Mouse (Mus musculus): ENCODE data around the gene Tbx10.
"Not testable (repeated sequence)": the region's sequence is repeated elsewhere in the genome, so short reads cannot be mapped to it uniquely, and the experiment has no call there.

Gene Tbx10

DNA sequence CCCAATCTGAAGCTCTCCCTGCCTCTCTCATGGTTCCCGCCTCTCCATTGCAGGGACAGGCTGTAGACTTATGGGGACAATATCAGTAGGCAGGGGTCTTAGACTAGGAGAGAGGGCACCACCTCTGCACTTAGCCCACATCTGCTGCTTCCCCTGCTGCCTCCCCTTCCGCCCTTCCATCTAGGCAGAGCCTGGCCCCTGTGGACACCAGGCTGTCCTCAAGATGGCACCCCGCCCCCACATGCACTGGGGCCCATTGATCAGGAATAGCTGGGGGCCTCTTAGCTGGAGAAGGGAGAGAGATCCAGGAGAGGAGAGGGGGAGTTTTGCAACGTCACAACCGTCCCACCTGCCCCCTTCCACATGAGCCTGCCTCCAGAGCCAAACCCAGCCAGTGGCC lies at the start of gene Tbx10:
Gene Tbx10, plus strand, starts transcription at position 337 of the 400 bp plus-strand sequence.
- no peak for DNase-seq (ENCODE audit: low read depth, low spot score)

DNA sequence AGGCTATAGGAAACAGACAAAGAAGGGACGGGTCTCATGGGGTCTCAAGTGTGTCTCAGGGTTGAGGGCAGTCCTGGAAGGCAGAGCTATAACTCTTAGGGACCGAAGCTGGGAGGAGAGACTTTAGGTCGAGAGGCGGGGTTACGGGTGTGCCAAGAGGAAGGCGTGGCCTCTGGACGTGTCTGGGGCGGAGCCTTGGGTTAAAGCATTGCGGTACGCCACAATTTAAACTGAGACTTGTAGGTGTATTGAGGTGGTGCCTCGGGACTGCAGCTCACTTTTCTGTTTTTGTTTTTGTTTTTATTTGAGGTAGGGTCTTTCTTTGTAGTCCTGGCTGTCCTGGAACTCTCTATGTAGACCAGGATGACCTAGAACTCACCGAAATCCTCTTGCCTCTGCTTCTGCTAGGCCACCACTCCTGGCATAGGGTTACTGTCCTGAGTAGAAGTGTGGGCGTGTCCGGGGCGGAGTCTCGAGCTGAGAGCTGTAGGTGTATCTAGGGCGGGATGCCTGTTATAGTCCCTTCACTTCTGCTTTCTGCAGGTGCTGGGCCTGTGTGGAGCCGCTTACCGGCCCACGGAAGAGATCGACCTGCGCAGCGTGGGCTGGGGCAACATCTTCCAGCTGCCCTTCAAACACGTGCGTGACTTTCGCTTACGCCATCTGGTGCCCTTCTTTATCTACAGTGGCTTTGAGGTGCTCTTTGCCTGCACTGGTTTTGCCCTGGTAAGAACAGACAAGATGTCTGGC lies 49.4 kb upstream of the Tbx10 start:
- no peak for DNase-seq (ENCODE audit: low read depth, low spot score)

DNA sequence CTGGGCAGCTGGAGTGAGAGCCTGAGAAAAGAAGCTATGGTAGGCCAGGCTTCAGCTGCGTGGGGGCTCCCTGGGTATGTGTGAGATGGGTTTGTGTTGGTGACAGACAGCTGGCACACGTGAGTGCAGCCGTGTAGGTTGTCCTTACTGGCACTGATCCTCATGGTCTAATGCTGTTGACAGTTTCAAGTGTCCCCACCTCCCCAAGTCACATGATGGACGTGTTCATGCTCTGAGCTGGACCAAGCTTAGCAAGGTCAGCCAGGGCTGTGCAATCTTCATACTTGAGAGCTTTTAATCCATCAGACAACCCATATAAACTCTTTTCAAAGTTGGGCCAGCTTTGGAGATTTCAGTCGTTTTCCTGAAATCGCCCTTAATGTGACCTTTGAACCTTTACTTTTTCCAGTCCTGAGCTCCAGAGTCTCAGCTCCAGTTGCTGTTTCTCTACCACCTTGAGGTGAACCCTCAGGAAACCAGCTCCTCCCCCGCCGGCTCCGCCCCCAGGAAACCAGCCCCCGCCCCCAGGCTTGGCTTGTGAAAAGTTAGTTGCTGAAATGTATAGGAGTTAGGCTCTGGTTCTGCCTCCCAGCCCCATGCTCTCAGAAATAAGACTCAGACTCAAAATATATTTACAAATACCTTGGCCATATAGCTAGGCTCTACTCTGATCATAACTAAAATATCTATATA lies 46.5 kb upstream of the Tbx10 start:
- DNase-seq (ENCODE audit: low read depth, low spot score): no peak

DNA sequence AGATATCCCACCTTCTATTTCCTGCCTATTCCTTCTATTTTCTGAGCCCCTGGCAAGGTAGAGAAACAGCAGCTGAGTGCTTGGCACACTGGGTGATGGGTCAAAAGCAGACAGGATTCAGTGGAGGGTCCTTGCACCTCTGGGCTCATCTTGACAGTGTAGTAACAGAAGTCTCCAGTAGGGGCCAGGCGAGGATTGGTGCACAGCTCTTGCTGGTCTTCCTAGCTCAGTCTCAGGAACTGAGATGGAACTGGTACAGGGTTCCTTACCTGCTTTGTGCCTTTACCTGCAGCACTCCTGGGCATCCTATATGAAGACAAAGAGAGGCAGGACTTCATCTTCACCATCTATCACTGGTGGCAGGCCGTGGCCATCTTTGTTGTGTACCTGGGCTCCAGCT lies 45.8 kb upstream of the Tbx10 start:
- DNase-seq (ENCODE audit: low read depth, low spot score): peak; percentile 59

DNA sequence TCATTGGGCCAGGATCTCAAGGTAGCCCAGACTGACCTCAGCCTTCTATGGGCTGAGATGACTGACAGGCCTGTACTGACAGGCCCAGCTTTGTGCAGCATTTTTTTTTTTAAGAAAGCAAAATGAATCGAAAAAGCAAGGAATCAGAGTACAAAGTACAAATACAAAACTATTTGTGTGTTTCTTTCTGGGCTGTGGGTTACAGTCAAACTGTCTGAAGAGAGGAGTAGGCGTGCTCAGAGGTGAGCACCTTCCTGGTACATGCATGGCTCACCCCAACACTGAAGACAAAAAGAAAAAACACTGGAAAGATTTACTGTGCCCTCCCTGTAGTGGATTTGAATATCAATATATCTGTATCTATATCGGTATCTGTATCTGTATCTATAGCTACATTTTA lies 44.7 kb upstream of the Tbx10 start:
- no peak for DNase-seq (ENCODE audit: low read depth, low spot score)

DNA sequence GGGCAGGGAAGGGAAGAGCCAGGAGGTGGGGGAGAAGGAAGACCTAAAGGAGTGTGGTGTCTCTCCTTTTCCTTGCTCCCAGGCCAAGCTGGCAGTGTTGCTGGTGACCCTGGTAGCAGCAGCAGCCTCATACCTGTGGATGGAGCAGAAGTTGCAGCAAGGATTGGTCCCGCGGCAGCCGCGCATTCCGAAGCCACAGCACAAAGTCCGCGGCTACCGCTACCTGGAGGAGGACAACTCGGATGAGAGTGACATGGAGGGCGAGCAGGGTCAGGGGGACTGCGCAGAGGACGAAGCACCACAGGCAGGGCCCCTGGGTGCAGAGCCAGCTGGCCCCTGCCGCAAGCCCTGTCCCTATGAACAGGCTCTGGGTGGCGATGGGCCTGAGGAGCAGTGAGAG lies 44.0 kb upstream of the Tbx10 start:
- DNase-seq (ENCODE audit: low read depth, low spot score): no peak

DNA sequence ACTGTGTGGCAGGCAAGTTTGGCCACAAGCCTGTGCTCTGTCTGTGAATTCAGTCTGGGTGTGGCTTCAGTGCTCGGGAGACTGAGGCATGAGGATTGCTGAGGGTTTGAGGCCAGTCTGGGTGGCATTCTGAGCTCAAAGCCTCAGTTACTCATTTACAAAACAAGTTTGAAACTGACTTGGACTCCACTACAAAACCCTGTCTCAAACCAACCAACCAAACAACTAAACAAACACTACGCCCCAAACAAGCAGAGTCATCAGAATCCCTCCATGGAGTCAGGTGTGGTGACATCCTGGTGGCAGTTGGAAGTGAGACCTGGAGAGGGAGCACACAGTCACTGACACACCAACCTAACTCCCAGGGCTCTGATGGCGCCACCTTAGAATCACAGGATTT lies 42.2 kb upstream of the Tbx10 start:
- DNase-seq (ENCODE audit: low read depth, low spot score): no peak

DNA sequence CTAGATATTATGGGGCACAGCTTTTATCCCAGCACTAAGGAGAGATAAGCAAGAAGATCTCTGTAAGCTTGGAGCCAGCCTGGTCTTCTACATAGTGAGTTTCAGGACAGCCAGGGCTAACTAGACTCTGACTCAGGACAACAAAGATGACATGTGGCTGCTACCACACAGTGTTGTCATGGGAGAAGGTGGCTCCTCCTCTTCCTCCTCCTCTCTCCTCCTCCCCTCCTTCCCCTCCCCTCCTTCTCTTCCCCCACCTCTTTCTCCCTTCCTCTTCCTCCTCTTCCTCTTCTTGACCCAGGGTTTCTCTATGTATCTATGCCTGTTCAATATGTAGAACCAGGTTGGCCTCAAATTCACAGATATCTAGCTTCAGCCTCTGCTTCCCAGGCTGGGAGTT lies 41.1 kb upstream of the Tbx10 start:
- DNase-seq (ENCODE audit: low read depth, low spot score): no peak

DNA sequence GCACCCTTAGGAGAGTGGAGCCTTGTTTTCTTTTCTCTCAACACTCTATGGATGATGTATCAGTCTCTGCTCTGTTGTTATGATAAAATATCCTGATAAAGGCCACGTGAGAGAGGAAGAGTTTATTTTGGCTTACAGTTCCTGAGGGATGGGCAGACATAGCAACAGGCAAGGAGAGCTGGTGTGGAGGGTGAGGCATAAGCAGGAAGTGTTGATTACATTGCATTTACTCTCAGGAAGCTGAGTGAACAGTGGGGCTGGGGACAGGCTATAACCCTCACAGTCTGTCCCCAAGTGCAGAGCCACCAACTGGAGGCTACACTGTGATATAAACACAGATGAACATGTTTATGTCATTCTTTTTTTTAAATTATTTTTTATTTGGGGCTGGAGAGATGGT lies 40.5 kb upstream of the Tbx10 start:
- no peak for DNase-seq (ENCODE audit: low read depth, low spot score)

DNA sequence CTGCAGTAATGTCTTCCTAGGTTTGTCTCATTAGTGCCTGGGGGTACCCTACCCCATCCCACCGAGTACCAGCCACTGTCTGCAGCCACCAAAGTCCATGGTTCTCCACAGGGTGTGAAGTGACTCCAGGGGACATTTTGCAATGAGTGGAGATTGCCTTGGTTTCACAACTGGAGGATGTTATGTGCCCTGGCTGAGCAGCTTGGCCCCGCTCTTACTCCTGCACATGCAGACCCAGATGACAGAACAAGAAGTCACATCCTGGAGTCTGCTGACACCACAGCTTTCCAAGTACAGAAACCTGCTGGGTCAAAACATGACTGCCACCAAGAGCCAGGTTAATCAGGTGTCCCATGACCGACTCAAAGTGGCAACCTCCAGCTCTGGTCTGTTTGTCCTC lies 37.5 kb upstream of the Tbx10 start:
- DNase-seq (ENCODE audit: low read depth, low spot score): no peak

DNA sequence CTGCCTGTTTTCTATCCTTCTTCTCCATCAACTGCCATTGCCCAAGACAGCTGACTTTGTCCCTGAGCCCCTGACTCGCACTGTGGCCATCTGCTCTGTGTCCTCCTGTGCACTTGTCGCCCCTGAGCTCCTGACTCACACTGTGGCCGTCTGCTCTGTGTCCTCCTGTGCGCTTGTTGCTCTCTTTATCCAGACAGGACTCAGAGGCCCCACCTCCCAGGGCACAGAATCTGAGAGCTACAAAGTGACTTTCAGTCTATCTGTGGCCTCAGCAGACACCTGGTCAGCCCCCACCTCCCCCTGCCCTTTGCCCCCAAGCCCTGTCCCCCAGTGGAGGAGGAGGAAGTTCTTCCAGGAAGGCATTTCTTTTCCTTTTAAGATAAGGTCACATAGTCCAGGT lies 36.7 kb upstream of the Tbx10 start:
- no peak for DNase-seq (ENCODE audit: low read depth, low spot score)

DNA sequence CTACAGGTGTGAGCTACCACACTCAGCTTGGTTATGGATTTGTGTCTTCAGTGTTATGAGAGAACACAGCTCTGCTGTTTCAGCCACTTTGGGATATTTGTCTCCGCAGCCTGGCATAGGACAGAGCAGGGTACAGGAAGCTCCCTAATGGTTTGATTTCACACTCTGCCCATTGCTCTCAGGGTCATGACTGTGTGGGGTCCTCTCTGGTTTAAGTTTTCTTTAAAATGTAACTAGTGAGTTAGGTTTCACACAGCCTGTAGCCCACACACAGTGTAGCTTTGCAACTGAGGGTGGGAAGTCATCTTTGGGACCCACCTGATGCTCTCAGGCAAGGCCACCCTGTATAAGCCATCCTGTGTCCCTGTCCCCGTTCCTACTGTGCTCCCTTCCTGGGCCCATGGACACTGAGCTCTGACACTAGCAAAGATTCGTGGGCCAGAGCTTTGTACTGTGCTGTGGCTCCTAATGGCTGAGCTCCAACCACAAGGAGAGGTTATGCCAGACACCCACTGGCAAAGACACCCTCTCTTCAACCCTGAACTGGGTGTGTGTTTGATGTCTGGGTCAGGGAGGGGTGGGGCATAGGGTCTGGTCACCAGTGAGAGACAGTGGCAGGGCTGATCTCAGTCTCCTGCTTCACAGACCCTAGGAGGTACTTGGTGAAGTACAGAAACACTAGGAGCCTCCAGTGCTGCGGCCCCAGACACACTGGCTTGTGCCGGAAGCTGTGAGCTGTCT lies 35.1 kb upstream of the Tbx10 start:
- not testable (repeated sequence) for DNase-seq (ENCODE audit: low read depth, low spot score)

DNA sequence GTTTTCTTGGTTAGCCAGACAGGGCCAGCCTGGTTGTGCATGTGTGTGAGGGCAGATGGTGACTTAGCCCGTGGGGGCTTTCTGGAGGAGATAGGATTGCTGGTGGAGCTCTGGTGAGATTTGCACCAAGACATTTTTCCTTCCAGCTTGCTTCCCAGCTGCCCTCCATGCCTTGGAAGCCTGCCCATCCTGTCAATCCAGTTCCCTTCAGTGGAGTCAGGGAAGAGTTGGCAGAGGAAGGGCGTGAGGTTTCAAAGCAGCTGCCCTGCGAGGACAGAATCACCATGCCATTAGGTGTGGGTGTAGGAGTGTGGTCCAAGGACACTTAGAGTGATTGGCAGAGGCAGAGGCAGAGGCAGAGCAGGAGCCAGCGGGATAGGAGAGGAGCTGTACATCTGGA lies 34.1 kb upstream of the Tbx10 start, which contains the start of gene Aldh3b3:
Gene Aldh3b3, plus strand, starts transcription at position 176 of the 400 bp plus-strand sequence.
- DNase-seq (ENCODE audit: low read depth, low spot score): no peak

DNA sequence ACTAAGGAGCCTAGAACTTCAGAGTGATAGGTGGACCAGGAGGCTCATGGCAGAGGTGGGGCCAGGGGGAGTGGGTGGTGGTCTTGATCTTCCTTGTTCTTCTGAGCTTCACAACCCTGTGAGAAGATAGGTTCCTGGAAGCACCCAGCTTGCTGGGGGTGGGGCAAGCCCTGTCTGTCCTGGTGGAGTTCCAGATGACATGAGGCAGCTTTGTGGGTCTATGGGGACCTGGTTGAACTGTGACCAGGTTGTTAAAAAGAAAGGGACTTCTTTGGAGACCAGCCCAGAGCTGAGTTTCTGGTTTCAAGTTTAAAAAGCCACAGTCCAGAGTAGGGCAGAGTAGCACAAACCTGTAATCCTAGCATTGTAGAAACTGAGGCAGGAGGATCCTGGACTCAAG lies 33.5 kb upstream of the Tbx10 start:
- no peak for DNase-seq (ENCODE audit: low read depth, low spot score)

DNA sequence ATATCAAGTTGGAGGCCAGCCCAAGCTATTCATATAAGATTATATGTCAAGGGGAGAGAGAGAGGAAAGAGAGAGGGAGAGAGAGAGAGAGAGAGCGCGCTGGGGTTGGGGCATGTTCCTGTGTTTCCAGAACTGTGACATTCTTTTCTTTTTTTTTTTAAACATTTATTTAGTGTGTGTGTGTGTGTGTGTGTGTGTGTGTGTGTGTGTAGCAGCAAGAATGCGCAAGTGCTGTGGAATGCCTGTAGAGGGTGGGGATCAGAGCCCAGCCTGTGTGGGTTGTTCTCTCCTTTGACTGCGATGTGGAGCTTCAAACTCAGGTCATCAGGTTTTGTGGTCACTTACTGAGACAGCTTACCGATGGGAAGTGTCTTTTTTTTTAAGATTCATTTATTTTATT lies 32.3 kb upstream of the Tbx10 start:
- DNase-seq (ENCODE audit: low read depth, low spot score): no peak

DNA sequence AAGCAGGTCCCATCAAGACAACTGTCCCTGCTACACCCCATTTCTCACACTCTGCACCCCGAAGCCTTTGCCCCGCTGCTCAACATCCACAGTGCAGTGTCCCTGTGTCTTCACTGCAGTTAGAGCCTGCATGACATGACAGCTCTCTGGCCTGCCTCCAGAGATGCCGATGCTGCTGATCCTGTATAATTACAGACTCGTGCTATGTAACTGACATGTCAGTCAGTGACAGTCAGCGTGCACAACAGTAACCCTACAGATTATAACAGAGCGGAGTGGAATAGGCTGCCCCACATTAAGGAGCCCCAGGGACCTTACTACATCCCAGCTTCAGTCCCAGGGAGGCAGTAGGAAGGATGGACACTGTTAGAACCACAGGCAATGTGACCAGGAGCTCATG lies 30.7 kb upstream of the Tbx10 start:
- not testable (repeated sequence) for DNase-seq (ENCODE audit: low read depth, low spot score)

DNA sequence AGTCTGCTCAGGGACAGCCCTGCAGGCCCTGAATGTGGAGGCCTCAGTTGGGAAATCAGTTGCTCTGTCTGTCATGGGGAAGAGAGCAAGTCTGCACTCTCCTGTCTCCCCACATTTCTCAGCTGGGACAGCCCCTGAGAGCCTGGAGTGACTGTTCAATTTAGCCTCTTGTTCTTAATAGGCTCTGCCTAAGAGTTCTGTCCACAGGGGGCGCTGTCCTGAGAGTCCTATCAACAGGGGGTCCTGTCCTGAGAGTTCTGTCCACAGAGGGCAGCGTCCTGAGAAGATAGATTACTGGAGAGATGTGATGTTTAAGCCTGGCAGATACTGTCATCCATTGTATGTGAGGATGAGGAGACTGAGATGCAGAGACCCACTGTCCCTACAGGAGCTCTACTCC lies 30.1 kb upstream of the Tbx10 start:
- DNase-seq (ENCODE audit: low read depth, low spot score): no peak

DNA sequence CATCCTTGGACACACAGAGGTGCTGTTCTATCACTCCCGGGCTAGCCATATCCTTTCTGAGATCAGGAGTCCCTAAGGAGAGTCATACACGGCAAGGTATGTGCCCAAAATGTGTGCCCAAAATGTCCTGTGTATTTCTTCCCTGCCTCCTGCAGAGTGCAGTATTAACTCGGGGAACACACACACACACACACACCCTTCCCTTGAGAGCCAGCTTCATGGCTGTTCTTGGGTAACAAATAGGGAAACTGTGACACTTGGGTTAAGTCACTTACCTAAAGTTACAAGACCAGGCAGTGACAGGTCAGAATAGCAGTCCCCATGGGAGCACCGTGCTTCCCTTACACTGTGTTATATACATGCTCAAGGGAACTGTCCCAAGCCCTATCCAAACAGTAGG lies 28.5 kb upstream of the Tbx10 start:
- DNase-seq (ENCODE audit: low read depth, low spot score): no peak

DNA sequence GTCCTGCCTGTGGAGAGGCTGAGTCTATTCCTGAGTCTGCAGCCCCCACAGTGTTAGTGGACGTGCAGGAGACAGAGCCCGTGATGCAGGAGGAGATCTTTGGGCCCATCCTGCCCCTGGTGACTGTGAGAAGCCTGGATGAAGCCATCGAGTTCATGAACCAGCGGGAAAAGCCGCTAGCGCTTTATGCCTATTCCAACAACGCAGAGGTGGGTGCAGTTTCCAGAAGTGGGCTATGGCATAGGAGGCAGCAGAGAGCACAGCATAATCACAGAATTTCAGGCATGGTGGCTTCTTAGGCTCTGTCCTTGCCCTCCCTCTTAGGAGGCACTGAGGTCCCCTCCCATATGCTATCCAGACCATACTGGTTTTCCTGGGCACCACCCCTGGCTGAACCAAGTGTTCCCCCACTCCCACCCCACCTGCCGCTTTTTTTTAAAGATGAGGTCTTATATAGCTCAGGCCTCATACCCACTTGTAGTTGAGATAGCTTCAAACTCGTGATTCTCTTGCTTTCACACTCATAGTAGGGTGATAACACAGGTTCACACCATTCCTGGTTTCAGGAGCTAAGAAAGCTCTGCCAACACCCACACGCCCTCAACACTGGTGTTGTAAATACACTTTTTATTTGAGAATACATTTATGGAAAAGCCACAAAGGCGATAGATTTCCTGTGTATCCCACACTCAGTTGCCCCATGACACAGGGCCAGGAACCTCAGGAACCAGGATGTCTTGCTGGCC lies 26.0 kb upstream of the Tbx10 start:
- DNase-seq (ENCODE audit: low read depth, low spot score): no peak

DNA sequence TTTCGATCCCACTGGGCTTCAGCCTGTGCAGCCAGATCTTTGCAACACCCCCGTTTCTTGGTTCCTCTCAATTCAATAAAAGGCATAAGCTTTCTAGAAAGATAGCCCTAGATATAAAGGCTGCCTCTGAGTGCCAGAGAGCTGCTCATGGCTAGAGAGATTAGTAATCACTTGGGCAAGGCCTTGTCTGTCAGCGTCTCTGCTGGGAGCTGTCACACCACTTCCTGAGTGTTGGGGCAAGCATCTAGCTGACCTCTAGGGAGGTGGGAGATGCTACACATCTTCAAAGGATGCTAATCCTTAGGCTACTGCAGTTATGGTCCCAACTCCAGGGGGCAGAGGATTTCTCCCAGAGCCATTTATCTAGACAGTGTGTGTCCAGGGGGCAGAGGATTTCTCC lies 25.3 kb upstream of the Tbx10 start:
- DNase-seq (ENCODE audit: low read depth, low spot score): no peak

DNA sequence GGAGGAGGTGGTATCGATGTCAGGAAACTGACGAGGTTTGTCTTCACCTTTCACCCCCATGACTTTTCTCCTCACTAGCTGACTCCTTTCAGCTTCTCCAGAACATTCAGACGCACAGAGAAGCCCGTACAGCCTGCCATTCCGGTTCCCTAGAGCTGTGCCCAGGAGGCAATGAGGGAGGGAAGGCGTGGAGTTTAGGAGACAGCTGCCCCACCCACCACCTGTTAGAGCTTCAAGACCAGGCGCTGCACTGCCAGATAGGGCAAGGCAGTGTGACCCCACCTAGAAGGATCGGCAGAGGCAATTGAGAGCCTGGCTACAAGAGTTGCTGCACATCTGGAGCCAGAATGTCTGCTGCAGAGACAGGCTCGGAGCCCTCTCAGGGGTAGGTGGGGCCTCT lies 20.3 kb upstream of the Tbx10 start, which contains the start of gene Aldh3b2:
Gene Aldh3b2, plus strand, starts transcription at position 100 of the 400 bp plus-strand sequence.
- peak; percentile 41 for DNase-seq (ENCODE audit: low read depth, low spot score)

DNA sequence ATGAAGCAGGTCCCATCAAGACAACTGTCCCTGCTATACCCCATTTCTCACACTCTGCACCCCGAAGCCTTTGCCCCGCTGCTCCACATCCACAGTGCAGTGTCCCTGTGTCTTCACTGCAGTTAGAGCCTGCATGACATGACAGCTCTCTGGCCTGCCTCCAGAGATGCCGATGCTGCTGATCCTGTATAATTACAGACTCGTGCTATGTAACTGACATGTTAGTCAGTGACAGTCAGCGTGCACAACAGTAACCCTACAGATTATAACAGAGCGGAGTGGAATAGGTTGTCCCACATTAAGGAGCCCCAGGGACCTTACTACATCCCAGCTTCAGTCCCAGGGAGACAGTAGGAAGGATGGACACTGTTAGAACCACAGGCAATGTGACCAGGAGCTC lies 17.9 kb upstream of the Tbx10 start:
- DNase-seq (ENCODE audit: low read depth, low spot score): not testable (repeated sequence)

Measured in forelimb bud, embryonic 11.5 days (tissue).